12 mouse cellular contexts compared by ENCODE assay signal in the genomic region with DNA sequence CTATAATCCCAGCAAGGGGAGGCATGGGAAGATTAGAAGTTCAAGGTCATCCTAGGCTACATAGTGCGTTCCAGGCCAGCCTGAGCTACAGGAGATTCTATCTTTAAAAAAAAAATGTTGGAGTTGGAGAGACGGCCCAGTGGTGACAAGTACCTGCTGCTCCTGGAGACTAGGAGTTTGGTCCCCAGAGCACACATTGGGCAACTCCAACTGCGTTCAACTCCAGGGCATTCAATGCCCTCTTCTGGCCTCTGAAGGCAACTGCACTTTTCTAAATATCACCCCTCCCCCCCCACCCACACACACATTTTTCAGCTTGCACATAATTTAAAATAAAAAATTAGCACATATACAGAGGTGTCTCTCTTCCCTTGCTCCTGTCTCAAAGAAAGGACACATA. TPM values are rescaled to one million over a fixed set of nuclear protein-coding genes. Genes with fewer than 3 reads are reported as not detected.
A peak's percentile ranks its signal among the peaks of the same experiment; 100 is the strongest.
DNase-seq lines count a peak whose midpoint lies in the region; TF ChIP-seq lines count a peak whose summit lies in the region.
"Had no signal": no experiment of that assay in that cellular context is flagged by ENCODE, and none has a peak within 500 bp of the region (broad histone marks: within the 10 kb centered on the region; RNA-seq: fewer than 3 reads in every experiment).

No protein-coding gene starts in this region.

- WGBS in heart, adult 2 months: 75% methylated on average over 3 of the region's 3 CpGs

- H3K9me3 ChIP-seq in MEL (replicated peaks; ENCODE audit: insufficient read depth, low read length): no peaks in the 10 kb centered on the region
- H3K9me3 ChIP-seq: heart, embryonic 15.5 days; intestine, embryonic 15.5 days; liver, embryonic 15.5 days had no signal

- TF ChIP-seq POLR2A in heart, adult 2 months (IDR thresholded peaks at IDR 0.05; ENCODE audit: insufficient read depth, low read depth, low read length): no peak
- TF ChIP-seq POLR2A in MEL (IDR thresholded peaks at IDR 0.05; ENCODE audit: control insufficient read depth in 1 of 2, insufficient read depth in 1 of 2, low read depth in 1 of 2, low read length in 2 of 2, poor library complexity in 1 of 2): no peak

- peaks cover 6% of the 10 kb centered on the region; the same call in 1 of the 2 replicates for H3K79me2 ChIP-seq in heart, adult 2 months (replicated peaks; ENCODE audit: control insufficient read depth, insufficient read depth, low read length)
- H3K79me2 ChIP-seq in MEL (ENCODE audit: control insufficient read depth, insufficient read depth, low read length, poor library complexity): no peaks in the 10 kb centered on the region

- peak; percentile 63 for TF ChIP-seq CTCF in heart, adult 2 months (IDR thresholded peaks at IDR 0.05)
- TF ChIP-seq CTCF in MEL (IDR thresholded peaks at IDR 0.05 in 2 of 3, conservative IDR thresholded peaks at IDR 0.05 in 1 of 3; ENCODE audit: control insufficient read depth in 1 of 3, insufficient read depth in 1 of 3, low read depth in 2 of 3, low read length in 3 of 3, poor library complexity in 1 of 3, severe bottlenecking in 1 of 3): peak in 2 of 3 experiments; percentile 45 to 49; a peak in 5 of 6 replicates

- TF ChIP-seq RAD21 in MEL (IDR thresholded peaks at IDR 0.05; ENCODE audit: low read depth, low read length): peak; percentile 35

- TF ChIP-seq EP300 in heart, adult 2 months (IDR thresholded peaks at IDR 0.05; ENCODE audit: insufficient read depth, low read depth, low read length): no peak
- no peak for TF ChIP-seq EP300 in MEL (IDR thresholded peaks at IDR 0.05; ENCODE audit: low read depth in 1 of 2, low read length in 2 of 2)

- no peak overlapping the region for H3K4me3 ChIP-seq in heart, adult 2 months
- no peak overlapping the region for H3K4me3 ChIP-seq in MEL (ENCODE audit: control insufficient read depth in 1 of 2, insufficient read depth in 1 of 2, low read depth in 2 of 2, low read length in 2 of 2)
- H3K4me3 ChIP-seq: heart, embryonic 15.5 days; intestine, embryonic 15.5 days; liver, embryonic 15.5 days had no signal

- H3K4me1 ChIP-seq in heart, adult 2 months (ENCODE audit: control insufficient read depth, insufficient read depth, low read length): peaks cover 6% of the 10 kb centered on the region
- H3K4me1 ChIP-seq in MEL (ENCODE audit: control insufficient read depth in 1 of 2, insufficient read depth in 2 of 2, low read length in 2 of 2): no peaks in the 10 kb centered on the region
- H3K4me1 ChIP-seq: liver, embryonic 15.5 days had no signal

- H3K27ac ChIP-seq in heart, adult 2 months: no peak overlapping the region
- no peak overlapping the region for H3K27ac ChIP-seq in MEL (ENCODE audit: control insufficient read depth, low read depth, low read length)
- H3K27ac ChIP-seq: heart, embryonic 15.5 days; intestine, embryonic 15.5 days; liver, embryonic 15.5 days had no signal

- no peaks in the 10 kb centered on the region for H3K36me3 ChIP-seq in heart, adult 2 months (ENCODE audit: control insufficient read depth, insufficient read depth, low read length)
- H3K36me3 ChIP-seq in MEL (ENCODE audit: control insufficient read depth in 1 of 2, insufficient read depth in 2 of 2, low read length in 2 of 2): no peaks in the 10 kb centered on the region

- intact Hi-C loops in heart, adult 2 months (cut with DNase I): no loop called here
- intact Hi-C loops in heart, postnatal 14 days (cut with DNase I): no loop called here

- H3K27me3 ChIP-seq in heart, adult 2 months (ENCODE audit: control insufficient read depth, insufficient read depth, low read length): no peaks in the 10 kb centered on the region
- H3K27me3 ChIP-seq in MEL (ENCODE audit: control insufficient read depth in 1 of 2, insufficient read depth in 2 of 2, low read length in 2 of 2): no peaks in the 10 kb centered on the region
- H3K27me3 ChIP-seq: heart, embryonic 15.5 days; intestine, embryonic 15.5 days; liver, embryonic 15.5 days had no signal

- H3K9ac ChIP-seq in heart, adult 2 months (ENCODE audit: low read depth, low read length): no peak overlapping the region
- H3K9ac ChIP-seq in MEL (ENCODE audit: control insufficient read depth, low read depth, low read length, poor library complexity, severe bottlenecking): no peak overlapping the region
- H3K9ac ChIP-seq: heart, embryonic 15.5 days; intestine, embryonic 15.5 days; liver, embryonic 15.5 days had no signal

- DNase-seq in heart, adult 2 months: no peak
- DNase-seq in heart, postnatal 14 days: no peak
- peak; percentile 27 for DNase-seq in lung, postnatal 36 days
- DNase-seq in lung, adult 18-20 months: no peak
- DNase-seq in MEL (ENCODE audit: low read depth, low spot score): peak; percentile 25
- DNase-seq in naive thymus-derived CD4-positive, alpha-beta T cell, adult 2 months (ENCODE audit: low read depth): peak; percentile 42
- no peak for DNase-seq in layer of hippocampus, postnatal 36 days
- DNase-seq in gastrocnemius, postnatal 10 days: no peak
- DNase-seq: cerebellum, postnatal 14 days had no signal

TF ChIP-seq in MEL, 35 proteins besides CTCF, POLR2A, EP300 and RAD21:
- TF ChIP-seq CHD2 (IDR thresholded peaks at IDR 0.05; ENCODE audit: low read length) (no peak), ZKSCAN1 (IDR thresholded peaks at IDR 0.05; ENCODE audit: low read depth, low read length) (no peak), TAL1 (IDR thresholded peaks at IDR 0.05; ENCODE audit: low read length) (no peak), ETS1 (IDR thresholded peaks at IDR 0.05; ENCODE audit: low read depth, low read length) (no peak), SMC3 (IDR thresholded peaks at IDR 0.05; ENCODE audit: low read depth, low read length) (peak; percentile 55), MYC (IDR thresholded peaks at IDR 0.05; ENCODE audit: low read depth, low read length) (no peak), CHD1 (IDR thresholded peaks at IDR 0.05; ENCODE audit: low read depth, low read length) (no peak), RCOR1 (IDR thresholded peaks at IDR 0.05; ENCODE audit: low read depth, low read length) (no peak)

RNA-seq across cellular contexts. Expression of gene Ralb, which starts 21.7 kb away (rescaled TPM):
- total RNA-seq in heart, adult 2 months (2021): 10 to 100 TPM; 26.9 to 30.1 TPM
- 23.1 and 29.1 TPM in 2 replicates for polyA plus RNA-seq in heart, adult 2 months (2012; rRNA removed)
- total RNA-seq in heart, postnatal 14 days (2021): 10 to 100 TPM; 36.7 to 39.6 TPM
- total RNA-seq in MEL (2012; rRNA removed): 26.2 and 28.0 TPM in 2 replicates
- 10 to 100 TPM in 1 of 2 experiments, not detected in 1; 45.1 TPM for polyA plus RNA-seq in MEL (2012; ENCODE audit: insufficient read depth in 1 of 2, insufficient read length in 2 of 2, low read depth in 1 of 2, low replicate concordance in 2 of 2, missing spikeins in 1 of 2)
- 10 to 100 TPM; 23.3 to 23.7 TPM for total RNA-seq in layer of hippocampus, postnatal 36 days (2021)
- 10 to 100 TPM; 23.8 to 29.8 TPM for total RNA-seq in gastrocnemius, postnatal 10 days (2021)

RNA-seq across cellular contexts. Expression of gene Tmem185b, which starts 43.1 kb away (rescaled TPM):
- total RNA-seq in heart, adult 2 months (2021): 10 to 100 TPM; 14.8 to 15.8 TPM
- polyA plus RNA-seq in heart, adult 2 months (2012; rRNA removed): 14.2 and 15.1 TPM in 2 replicates
- 10 to 100 TPM; 12.1 to 12.3 TPM for total RNA-seq in heart, postnatal 14 days (2021)
- total RNA-seq in MEL (2012; rRNA removed): 19.7 and 25.2 TPM in 2 replicates
- 10 to 100 TPM in 1 of 2 experiments, not detected in 1; 35.8 TPM for polyA plus RNA-seq in MEL (2012; ENCODE audit: insufficient read depth in 1 of 2, insufficient read length in 2 of 2, low read depth in 1 of 2, low replicate concordance in 2 of 2, missing spikeins in 1 of 2)
- 10 to 100 TPM; 18.0 to 20.2 TPM for total RNA-seq in layer of hippocampus, postnatal 36 days (2021)
- 1 to 10 TPM; 7.5 to 8.5 TPM for total RNA-seq in gastrocnemius, postnatal 10 days (2021)

Comparison
In these comparisons a context has a peak if more than half of its experiments do, and no peak if none do; other contexts are left out.
1. DNase-seq: peak in lung, postnatal 36 days (single experiment), MEL (single experiment) and naive thymus-derived CD4-positive, alpha-beta T cell, adult 2 months (single experiment); none in heart, adult 2 months (0 of 2), heart, postnatal 14 days (0 of 2), lung, adult 18-20 months (0 of 2), layer of hippocampus, postnatal 36 days (0 of 2) and gastrocnemius, postnatal 10 days (single experiment).